Mouse (Mus musculus): Measurements from ENCODE around the gene Fbxo41.
A peak's percentile ranks its signal among the peaks of the same experiment; 100 is the strongest.

Gene Fbxo41

DNA sequence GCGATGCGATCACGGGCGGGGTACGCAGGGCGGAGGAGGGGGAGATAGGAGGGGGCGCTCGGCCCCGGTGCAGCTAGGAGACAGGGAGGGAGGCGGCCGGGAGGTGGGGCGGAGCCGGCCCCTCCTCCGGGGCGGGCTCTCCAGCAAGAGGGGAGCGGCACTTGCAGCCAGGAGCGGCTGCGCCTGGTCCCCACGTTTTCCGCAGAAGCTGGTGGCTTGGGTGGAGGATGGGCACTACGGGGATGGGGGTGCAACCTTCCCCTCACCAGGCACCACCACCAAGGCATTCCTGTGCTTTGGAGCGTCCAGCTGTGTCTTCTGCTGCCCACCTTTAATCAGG lies at the start of gene Fbxo41:
Fbxo41 (minus strand) TSS at position 84 of the 340 bp plus-strand sequence.
- DNase-seq: peak; percentile 80

DNA sequence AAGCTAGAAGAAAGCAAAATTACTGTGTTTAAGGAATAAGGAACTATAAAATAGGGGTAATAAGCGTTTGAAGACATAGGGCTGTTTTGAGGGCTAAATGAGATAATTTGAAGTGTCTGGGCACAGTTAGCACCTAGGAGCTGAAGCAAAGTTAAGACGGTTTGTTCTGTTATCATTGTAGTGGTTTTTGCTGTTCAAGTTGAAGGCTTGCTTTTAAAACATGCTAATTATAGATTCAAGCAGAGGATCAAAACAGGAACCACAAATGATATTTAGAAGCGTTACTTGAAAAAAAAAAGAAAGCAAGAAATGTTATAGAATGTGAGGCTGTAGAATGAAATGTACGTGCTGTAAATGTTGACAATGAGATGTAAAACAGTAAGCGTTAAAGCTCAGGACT lies 44.8 kb upstream of the Fbxo41 start:
- no peak for DNase-seq

DNA sequence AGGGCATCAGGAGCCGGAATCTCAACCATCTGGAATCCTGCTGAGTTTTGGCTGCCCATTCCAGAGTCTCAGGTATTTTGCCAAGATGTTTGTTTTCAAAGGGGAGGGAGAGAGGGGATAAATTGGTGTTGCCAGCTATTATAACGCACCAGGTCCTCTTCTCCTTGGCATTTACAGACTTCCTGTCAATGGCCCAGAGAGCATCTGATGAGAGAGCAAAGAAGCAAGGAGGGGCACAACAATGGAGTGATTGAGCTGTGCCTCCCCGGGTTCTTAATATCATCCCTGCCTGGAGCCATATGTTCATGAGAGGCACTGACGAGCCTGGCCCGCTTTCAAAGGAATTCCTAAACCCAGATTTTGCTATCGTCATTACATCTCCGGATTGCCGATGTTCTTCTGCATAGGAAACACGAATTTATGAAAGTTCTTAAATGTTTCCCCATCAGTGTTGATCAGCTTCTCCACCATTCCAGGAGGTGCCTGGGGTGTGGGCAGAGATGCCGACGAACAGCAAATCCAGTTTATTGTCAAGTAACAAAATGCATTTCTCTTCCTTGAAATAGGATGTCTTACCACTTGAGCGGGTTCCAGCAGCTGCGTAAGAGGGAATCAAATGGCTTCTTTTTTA lies 41.6 kb upstream of the Fbxo41 start:
- peak; percentile 34 for DNase-seq

DNA sequence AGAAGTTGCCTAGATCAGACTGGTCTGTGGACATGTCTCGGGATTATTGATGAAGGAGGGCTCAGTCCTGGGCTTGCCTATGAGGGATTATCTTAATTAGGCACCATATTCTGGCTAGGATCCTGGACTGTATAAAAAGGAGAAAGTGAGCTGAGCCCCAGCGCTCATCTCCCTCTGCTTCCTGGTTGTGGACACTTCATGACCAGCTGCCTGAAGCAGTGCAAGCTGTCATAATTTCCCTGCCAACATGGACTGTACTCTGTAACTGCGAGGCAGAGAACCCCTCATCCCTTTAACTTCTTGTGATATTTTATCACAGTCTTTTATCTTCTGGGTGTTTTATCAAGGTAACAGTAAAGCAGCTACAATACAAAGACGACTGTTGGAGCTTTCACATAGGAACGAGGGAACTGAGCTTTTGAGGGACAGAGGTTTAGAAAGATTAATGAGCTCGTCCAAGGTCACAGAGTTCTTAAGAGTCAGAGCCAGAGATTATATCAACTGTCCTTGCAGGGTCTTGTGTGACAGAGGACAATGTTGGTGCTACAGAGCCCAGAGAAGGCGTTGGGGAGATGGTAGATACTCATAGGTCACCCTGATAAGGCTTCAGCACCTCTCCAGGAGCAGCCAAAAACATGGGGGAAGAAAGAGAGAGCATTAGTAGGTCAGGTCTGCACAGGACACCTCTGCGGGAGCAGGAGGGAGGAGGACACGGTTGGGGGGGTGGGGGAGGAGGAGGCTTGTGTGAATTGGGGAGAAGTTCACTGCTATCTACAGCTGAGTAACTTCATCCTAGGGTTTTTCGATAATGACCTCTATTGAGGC lies 40.8 kb upstream of the Fbxo41 start:
- DNase-seq: no peak

DNA sequence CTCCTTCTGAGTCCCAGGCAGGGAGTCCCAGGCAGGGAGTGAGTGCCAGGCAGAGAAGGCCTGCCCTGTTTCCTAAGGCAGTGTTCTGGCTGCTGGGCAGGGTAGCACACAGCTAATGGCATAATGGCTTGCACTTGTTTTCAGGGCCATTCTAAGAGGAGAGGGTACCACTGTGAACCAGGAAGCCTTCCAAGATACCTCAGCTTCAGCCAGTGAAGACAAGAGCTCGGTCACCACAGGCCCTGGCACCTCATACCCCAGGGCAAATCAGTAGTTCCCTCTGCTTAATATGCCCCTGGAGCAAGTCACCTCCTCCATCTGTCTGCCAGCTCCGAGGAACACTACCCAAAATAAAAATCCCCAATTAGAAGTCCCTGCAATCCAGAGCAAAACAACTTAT lies 20.0 kb upstream of the Fbxo41 start:
- DNase-seq: no peak

DNA sequence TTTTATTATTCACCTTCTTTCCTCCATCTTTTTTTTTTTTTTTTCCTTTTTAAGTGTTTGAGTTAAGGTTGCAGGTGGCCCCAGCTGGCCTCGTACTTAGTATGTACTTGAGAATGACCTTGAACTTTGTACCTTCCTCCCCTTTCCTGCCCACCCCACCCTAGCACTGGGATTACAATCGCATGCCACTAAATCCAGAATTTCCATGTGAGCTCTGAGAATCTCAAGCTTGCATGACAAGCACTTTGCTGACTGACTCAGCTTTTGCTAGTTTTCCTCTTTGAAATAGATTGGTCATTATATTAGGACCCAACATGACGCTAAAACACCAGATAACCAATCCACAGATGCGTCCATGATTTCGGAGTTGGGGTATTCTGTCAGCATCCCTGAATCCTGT lies 19.2 kb upstream of the Fbxo41 start:
- no peak for DNase-seq

DNA sequence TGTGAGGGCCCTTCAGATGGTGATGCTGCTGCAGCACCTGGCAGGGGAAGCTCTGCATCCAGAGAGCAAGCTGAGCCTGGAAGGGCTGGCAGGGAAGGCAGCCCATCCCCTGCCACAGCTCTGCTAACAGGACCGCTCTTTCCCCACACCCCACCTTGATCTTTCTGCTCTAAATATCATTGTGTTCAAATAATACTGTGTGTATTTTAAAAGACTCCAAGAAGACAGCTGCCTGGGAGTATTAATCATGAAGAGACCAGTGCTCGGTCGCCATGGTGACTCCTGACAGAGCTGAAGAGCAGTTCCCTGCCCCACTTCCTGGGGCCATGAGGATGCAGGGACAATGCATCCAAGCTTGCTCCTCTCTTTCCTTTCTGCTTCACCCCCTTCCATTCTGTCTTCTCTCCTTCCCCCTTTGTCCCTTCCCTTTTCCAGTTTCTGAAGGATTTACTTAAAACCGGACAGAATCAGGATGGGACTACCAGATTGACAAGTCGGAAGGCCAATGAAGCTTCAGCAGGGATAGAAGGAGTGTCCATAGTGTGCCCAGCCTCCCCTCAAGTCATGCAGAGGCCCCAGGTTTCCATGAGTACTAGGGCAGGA lies 15.4 kb upstream of the Fbxo41 start:
- DNase-seq: peak; percentile 54

DNA sequence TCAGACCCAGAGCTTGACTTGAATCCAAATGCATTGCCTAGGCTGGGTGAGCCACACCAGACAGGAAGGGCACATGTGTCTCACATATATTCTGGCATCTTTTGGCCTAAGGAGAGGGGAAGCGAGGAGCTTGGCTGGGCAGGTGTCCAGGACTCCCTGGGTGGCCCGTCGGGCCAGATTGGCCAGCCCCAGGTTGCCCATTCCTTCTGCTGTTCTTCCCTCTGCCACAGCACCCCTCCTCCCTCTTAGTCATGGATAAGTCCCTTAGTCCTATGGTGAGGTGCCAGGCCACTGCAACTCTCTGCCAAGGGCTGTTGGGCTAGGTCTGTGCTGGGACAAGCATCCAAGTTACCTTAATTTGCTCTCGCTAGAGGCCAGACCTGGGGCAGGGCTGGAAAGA lies 13.1 kb upstream of the Fbxo41 start:
- no peak for DNase-seq

DNA sequence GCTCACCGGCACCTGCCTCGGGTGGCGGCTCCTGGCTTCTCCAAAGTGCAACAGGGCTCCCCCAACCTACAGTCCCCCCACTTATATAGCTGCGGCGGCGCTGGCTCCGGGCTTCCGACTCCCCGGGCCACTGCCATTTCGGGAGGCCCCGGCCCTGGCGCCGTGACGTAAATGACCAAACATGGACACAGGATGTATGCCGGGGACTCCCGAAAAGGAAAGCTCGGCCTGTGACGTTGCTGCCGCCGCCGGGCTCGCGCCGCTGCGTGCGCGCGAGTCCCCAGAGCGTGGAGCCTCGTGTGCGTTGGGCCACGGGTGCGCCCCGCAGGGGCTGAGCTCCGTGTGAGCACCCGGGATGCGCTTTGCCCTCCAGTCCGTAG lies 10.7 kb upstream of the Fbxo41 start, which contains the start of gene Egr4:
Egr4 (minus strand) TSS at position 59 of the 380 bp plus-strand sequence.
- DNase-seq: peak; percentile 89

DNA sequence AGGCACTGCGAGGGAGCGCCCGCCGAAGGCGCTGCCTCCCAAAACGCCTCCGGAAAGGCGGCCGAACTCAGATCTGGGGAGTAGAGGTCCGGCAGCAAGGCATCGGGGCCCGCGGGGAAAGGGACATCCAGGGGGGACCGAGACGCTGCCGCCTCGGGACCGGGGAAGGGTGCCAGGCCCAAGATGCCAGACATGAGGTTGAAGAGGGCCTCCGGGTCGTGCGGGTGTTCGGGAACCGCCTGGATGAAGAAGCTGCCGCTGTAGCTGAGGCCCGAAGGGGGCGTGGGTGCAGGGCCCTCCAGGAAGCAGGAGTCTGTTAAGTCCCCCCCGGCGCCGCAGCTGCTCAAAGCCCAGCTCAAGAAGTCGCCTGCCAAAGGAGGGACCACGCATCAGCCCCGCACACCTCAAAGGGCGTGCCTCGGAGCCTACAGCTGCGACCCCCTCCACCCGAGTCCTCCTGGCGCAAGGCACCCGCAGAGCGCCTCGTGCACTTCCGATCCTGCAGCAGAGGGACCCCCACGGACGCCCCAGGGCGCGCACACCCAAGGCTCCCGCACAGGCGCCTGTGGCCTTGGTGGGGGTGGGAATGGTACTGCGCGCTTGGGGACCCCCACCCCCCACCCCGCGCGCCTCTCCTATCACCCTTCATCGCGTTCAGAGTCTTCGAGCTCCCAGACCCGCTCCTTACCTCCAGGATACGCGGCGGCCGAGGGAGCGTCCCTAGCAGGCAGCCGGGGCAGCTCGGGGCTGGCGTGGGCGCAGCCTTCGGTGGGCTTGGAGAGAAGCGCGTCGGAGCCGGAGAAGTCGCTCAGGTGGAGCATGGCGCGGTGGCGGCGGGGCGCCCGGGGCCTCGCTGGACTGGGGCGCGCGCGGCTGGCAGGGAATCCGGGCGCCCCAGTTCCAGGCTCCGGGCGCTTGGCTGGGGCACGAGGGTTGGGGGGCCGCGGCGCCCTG lies 10.1 kb upstream of the Fbxo41 start:
- DNase-seq: peak; percentile 55

DNA sequence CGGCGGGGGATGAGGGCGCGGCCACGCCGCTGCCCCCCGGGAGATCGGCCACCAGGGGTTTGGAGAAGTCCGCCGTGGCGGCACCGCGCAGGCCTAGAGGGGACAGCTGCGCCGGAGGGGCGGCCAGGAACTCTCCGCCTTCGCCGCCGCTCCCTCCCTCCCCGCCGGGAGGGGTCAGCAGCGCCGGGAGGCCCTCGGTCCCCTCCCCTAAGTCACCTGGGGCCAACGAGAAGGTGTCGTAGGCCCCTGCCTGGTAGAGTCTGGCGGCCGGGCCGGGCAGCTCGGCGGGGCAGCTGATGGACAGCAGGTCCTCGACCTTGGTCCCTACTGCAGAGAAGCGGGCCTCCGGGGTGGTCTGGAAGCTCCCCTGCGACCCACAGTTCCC lies 9.3 kb upstream of the Fbxo41 start:
- no peak for DNase-seq

DNA sequence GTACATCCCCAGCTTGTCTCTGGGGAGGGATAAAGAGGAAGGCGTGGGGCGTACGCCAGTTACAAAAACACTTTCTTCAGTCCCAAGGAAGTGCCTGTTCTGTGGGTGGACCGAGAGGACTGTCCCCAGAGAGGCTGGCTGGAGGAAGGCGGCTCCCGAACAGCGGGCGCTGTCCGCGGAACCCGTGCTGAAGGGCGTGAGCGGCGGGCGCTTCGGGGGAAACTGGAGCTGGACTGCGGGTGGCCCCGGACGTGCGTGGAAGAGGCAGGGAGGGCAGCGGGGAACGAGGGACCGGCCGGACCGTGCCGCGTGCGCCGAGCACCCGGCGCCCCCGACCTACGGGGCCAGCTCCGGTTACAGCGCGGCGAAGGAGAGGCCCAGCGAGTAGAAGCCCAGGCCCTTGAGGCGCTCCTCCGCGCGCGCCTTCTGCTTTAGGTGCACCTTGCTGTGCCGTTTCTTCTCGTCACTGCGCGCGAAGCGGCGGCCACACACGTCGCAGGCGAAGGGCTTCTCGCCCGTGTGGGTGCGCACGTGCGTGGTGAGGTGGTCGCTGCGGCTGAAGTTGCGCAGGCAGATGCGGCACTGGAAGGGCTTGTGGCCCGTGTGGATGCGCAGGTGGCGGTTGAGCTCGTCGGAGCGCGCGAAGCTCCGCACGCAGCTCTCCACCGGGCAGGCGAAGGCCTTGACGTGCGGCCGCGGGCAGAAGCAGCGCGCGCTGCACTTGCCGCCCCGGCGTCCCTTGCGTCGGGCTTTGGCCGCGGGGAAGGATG lies 8.7 kb upstream of the Fbxo41 start:
- peak; percentile 39 for DNase-seq

DNA sequence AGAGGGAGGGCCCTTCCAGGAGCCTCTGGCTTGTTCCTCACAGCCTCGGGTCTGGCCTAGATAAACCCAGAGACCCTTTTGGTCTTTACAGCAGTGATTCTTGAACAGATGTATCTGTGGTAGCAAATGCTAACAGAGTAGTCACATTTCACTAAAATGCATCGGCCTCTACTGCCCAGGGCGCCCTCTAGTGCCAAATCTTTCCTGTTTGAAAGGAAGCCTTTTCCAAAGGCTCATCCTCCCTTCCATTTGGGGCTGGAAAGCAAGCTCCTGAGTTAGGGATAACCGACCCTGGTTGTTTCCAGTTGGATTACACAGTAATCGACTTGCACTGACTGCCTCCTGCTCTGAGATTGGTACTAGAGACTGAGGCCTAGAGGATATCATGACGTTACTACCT lies 7.7 kb upstream of the Fbxo41 start:
- peak; percentile 86 for DNase-seq

DNA sequence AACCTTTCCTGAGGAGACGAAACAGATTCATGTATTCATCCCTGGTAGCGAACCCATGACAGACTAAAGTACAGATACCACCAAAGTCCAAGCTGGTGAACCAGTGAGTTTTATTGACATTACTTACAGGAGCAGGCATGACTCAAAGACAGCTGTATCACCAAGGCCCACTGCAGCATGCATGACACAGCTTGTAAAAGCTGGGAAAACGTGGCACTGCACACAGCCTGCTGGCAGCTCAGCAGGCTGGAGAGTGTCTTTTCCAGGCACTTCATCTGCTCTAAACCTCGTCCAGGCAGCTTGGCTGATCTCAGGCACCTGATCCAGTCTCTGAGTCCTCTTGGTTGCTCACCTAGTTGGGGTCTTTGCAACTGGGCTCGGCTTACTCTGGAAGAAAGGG lies 5.8 kb upstream of the Fbxo41 start:
- no peak for DNase-seq

DNA sequence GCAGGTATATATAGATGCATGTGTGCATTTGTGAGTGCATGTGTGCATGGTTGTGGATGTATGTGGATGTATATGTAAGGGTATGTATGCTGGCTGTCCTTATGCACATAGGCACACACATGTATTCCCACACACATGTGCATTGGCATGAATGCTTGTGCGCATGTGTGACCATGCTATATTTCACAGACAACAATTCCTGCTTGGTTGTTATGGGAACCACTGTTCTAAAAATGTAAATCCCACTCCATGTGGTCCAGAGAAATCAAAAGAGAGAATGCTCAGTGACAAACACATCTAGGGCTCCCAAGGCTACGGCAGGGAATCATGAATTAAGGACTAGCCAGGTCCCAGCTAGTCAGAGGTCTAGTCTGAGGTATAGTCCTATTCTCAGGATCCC lies 2.1 kb upstream of the Fbxo41 start:
- DNase-seq: no peak

DNA sequence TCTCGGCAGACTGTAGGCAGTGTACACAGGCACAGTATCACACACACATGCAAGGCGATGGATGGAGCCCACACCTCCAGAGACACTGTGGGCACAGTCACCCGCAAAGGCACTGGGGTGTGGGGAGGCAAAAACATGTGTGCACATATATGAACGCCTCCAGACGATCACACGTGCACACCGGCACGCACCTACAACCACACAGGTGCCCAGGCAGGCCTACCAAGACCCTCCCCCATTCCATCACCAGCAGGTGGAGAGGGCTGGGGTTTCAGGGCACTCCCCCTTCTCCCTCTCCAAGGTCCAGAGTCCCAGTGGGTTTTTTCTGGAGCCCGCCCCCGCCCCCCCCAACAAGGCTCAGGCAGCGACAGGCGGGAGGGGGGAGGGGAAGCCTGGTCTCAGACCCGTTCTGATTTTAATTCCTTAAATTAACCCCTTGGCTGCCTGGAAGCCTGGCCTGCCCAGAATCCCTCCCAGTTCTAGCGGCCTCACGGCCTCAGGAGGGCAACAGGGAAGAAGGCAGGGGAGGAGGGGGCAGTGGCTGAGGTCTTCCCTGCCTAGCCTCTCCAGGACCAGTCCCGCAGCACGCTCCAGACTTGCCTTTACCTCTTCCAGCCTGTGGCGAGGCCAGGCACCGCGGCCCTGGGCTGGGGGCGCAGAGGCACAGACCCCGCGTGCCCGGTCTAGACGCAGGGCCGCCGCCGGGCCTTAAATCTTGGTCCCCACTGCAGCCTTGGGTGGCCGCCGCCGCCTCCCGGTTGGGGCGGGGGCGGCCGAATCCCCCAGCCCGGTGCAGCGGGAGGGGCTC lies 487 bp downstream of the Fbxo41 start:
- DNase-seq: peak; percentile 50

DNA sequence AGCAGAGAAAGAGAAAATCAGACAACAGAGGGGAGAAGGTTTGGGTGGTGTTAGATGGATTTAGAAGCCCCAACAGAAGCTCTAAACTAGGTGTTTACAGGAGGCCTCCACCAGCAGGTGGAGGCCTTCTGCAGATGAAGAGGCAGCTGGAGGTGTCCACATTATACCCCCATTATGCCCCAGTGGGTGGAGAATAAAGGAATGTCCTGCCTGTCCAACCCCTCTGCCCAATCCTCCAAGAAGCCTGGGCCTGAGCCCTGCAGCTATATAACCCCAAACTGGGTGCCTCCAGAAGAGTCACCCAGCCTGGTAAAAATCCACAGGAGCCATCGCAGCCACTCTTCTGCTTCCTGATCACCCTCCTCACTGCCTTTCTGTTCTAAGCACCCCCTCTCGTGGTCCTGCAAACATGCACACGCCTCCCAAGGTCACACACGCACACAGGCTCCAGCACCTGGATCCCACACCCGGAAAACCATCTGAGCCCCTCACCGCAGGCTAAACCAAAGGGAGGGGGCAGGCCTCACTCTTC lies 1.2 kb downstream of the Fbxo41 start:
- no peak for DNase-seq

DNA sequence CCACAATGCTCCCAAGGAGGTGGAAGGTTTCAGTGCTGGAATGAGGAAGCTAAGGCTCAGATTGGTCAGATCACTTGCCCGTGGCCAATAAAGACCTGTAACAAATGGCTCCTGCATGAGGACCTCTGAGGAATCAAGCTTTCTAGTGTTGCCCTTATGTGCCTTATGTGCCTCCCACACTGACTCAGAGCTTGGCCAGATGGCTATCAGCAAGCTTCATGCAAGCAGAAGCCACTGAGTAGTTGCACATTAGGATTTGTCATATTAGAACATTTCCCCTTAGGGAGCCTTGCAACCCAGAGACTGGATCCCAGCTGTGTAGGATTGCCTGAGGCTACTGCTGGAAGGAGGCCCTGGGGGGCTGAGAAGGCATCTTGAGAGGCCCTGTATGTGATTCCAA lies 2.4 kb downstream of the Fbxo41 start:
- DNase-seq: no peak

DNA sequence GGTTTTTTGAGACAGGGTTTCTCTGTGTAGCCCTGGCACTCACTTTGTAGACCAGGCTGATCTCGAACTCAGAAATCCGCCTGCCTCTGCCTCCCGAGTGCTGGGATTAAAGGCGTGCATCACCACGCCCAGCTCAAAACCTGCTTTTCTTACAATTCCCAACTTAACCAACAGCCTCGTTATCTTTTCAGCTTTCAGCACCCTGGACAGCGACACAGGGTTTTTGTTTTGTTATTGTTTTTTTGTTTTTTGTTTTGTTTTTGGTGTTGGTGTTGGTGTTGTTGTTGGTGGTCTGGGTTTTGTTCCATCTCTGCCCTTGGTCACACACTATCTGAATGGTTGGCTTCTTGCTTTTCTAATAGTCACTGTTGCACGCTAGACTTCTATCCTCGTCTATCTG lies 4.6 kb downstream of the Fbxo41 start:
- no peak for DNase-seq

DNA sequence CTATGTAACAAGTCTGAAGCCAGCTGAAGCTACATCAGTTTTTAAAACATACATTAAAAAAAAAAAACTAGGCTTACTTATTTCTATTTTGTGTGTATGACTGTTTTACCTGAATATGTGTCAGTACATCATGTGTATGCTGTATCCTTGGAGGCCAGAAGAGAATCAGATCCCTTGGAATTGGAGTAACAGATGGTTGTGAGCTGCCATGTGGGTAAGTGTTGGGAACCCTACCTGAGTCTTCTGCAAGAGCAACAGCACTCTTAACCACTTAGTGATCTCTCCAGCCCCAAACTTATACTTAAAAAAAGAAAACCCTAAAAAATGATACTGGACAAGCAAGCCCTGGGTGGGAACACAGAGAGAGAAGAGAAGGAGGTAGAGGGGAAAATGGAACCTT lies 5.8 kb downstream of the Fbxo41 start:
- DNase-seq: no peak

DNA sequence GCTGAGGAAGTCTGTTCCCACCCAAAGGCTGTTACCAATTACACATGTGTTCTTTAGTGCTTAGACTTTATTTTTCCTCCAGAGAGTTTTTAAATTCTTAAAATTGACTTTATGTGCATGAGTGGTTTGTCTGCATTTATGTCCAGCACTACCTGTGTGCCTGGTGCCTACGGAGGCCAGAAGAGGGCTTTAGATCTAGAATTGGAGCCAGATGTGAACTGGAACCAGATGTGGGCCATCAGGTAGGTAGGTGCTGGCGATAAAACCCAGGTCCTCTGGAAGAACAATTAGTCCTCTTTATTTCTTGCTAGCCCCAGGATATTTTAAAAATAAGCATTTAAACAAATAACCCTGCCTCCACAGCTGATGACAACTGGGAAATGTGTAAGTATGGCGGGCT lies 11.2 kb downstream of the Fbxo41 start:
- no peak for DNase-seq
